Mouse (Mus musculus) olfactory bulb, adult 2 months (tissue): ENCODE data around the gene Tmem108. TPM values are rescaled to one million over a fixed set of nuclear protein-coding genes. Genes with fewer than 3 reads are reported as not detected.

ENCODE experiments used
- H3K27ac ChIP-seq: fragments of 200-500 bp; 2 replicates; pipeline ENCODE4 v1.5.1; 2012; ENCODE audit warnings: low read depth, low read length; ENCODE audit not compliant: insufficient read depth
- H3K4me1 ChIP-seq: fragments of 200-500 bp; 2 replicates; pipeline ENCODE4 v1.6.1; 2012; ENCODE audit warnings: low read length; ENCODE audit not compliant: control insufficient read depth, insufficient read depth
- H3K4me3 ChIP-seq: fragments of 200-500 bp; 2 replicates; pipeline ENCODE4 v1.5.1; 2012; ENCODE audit warnings: mild to moderate bottlenecking, low read depth, low read length, moderate library complexity; ENCODE audit not compliant: insufficient read depth
- CTCF ChIP-seq: fragments of 200-500 bp; IDR thresholded peaks from 2 replicates; pipeline ENCODE4 v1.5.1; 2012; ENCODE audit warnings: low read depth, mild to moderate bottlenecking, low read length, moderate library complexity; ENCODE audit not compliant: insufficient read depth
- POLR2A ChIP-seq: fragments of 200-500 bp; IDR thresholded peaks from 2 replicates; pipeline ENCODE4 v1.6.1; 2012; ENCODE audit warnings: mild to moderate bottlenecking, low read depth, low read length, moderate library complexity; ENCODE audit not compliant: insufficient read depth
- WGBS: fragments of 180-500 bp; shearing (Covaris S2); methylation state at CpG from one replicate; pipeline ENCODE4 v1.1.7; 2018; 5-methylcytosine and 5-hydroxymethylcytosine counted together
- polyA plus RNA-seq: library from polyadenylated mRNA; stranded (reverse); fragments of >200 nt; gene quantifications from 2 replicates; pipeline ENCODE4 v1.2.4, GENCODE M21; 2012; ENCODE audit warnings: low replicate concordance; ENCODE audit not compliant: missing spikeins, insufficient read depth, insufficient read length

Gene Tmem108
- polyA plus RNA-seq, 1 experiment = not detected

DNA sequence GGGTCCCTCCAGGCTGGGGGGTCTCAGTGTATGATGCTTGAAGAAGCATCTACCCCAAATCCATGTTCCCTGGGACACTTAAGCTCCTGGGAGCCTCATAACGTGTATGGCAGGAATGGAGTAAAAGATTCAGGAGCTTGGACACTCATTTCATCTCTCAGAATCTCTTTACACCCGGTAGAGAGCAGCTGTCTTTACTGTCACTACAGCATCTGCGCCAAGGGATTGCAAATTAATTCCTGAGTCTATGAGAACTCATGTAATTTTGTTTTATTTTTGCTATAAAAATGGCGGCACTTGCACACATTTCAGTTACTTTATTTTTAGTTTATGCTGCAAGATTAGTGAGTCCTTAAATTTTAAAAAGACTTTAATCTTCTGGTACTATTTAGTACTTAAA, 22.6 kb downstream of the Tmem108 start:
- WGBS = 88% methylated on average over 4 of the region's 4 CpGs
- H3K4me1 ChIP-seq = peaks cover 4% of the 10 kb centered on the region; the same call in 1 of the 2 replicates
- no peak overlapping the region for H3K4me3 ChIP-seq
- no peak overlapping the region for H3K27ac ChIP-seq
- no peak for TF ChIP-seq POLR2A
- TF ChIP-seq CTCF = no peak

DNA sequence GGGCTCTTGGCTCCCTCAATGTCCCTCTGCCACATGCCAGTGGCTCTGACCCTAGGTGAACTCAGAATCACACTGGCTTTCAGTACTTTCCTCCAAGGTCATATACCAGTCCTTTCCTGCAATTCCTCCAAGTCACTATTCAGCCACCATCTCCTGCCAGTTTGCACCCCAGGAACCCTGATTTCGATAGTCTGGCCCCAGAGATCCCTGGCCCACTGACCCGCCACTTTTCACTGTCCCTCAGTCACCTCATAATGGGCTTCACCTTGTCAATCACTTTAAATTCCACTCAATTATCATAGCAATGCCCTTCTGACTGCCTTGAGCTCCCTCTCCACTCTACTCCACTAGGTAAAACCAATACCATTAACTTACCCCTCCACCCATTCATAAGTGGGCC, 31.9 kb downstream of the Tmem108 start:
- TF ChIP-seq CTCF = no peak
- TF ChIP-seq POLR2A = no peak
- 86% methylated on average over 2 of the region's 2 CpGs for WGBS
- Histone ChIP-seq H3K27ac (no peak overlapping the region), H3K4me1 (no peaks in the 10 kb centered on the region), H3K4me3 (no peak overlapping the region)

DNA sequence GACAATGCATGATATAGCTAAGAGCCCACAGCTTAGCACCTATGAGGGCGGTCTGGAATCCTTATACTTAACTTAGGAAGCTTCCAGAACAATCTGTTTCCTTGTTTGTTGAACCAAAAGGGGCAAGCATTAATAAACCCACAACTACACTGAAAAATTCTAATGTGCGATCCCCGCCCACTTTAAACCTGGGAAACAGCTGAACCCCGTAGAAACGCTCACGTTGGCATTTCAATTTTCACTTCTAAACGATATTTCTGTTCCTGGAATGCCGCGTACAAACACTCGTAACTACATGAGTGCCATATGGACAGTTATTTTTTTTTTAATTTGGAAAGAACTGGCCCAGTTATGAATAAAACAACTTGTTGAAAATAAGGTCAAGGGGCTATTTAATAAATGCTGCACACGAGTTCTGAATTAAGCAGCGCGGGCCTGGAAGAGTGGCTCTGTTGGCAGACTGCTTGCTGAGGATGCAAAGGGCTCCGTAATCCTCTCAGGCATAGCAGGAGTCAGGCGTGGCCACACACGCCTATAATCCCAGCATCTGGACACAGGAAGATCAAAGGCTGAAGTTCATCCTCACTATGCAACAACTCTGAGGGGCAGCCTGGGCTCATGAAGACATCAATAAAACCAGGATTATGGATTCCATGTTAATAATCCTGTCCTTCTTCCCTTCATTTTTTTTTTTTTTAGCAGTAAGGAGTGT, 34.7 kb downstream of the Tmem108 start:
- no peak overlapping the region for H3K27ac ChIP-seq
- TF ChIP-seq CTCF (no peak), POLR2A (no peak)
- 86% methylated on average over 16 of the region's 16 CpGs for WGBS
- H3K4me1 ChIP-seq = no peaks in the 10 kb centered on the region
- no peak overlapping the region for H3K4me3 ChIP-seq

DNA sequence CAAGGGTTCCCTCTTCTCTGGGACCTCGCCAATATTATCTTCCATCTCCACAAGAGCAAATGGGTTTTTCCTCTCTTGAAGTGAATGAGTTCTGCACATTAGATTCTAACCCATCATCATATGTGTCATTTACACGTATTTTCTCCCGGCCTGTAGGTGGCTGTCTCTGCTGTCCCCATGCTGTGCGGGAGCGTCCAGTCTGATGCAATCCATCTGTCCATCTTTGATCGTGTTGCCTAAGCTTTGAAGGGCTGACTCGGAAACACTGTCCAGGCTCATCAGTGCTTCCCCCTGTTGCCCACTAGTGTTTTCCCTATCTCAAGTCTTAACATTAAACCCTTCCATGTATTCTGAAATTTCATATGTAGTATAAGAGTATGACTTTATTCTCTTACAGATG, 36.1 kb downstream of the Tmem108 start:
- WGBS = 93% methylated on average over 7 of the region's 7 CpGs
- H3K27ac ChIP-seq = no peak overlapping the region
- TF ChIP-seq CTCF (no peak), POLR2A (no peak)
- no peak overlapping the region for H3K4me3 ChIP-seq
- H3K4me1 ChIP-seq = peaks cover 3% of the 10 kb centered on the region; the same call in 1 of the 2 replicates

DNA sequence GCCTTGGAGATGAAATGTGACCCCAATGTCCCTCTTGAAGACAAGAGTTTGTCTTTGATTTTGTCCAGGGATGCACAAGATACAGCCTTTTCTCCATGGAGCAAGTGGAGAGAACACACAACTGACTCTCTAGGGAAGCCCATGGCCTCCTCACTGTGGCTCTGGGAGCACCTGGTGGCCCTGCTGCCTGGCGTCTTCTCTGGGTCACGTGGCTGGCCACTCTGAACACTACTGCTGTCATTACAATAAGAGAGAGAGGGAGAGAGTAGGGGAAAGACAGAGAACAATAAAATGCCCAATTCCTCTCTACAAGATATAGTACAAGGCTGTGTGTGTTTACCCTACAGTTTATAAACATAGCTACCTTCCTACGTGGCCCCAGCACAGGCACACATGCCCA, 40.2 kb downstream of the Tmem108 start:
- 74% methylated on average over 3 of the region's 3 CpGs for whole genome bisulfite sequencing

DNA sequence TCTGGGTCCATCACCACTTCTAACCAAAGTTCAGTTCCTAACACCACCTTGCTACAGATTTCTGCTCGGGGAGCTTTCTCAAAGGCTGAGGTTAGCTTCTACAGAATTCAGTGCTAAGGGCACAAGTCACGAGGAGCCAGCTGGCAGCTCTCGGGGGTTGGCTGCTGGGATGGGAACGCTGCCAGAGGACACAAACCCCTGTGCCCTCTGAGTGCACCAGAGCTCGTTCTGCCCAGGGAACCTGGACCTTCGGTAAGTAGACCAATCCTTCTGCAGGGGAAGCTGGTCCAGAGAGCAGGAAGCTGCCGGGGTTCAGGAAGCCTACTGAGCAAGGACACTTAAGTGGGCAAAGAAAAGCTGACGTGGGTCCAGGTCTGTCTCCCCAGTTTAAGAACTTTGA, 40.6 kb downstream of the Tmem108 start:
- WGBS = 65% methylated on average over 8 of the region's 8 CpGs
- no peak overlapping the region for H3K27ac ChIP-seq
- no peak for TF ChIP-seq POLR2A
- TF ChIP-seq CTCF = no peak
- no peak overlapping the region for H3K4me3 ChIP-seq
- peaks cover 3% of the 10 kb centered on the region; the same call in 1 of the 2 replicates for H3K4me1 ChIP-seq

More for the DNA sequence above, 40.2 kb downstream of the Tmem108 start:
- Histone ChIP-seq H3K27ac (no peak overlapping the region), H3K4me1 (peaks cover 3% of the 10 kb centered on the region; the same call in 1 of the 2 replicates), H3K4me3 (no peak overlapping the region)
- TF ChIP-seq CTCF = no peak
- no peak for TF ChIP-seq POLR2A

DNA sequence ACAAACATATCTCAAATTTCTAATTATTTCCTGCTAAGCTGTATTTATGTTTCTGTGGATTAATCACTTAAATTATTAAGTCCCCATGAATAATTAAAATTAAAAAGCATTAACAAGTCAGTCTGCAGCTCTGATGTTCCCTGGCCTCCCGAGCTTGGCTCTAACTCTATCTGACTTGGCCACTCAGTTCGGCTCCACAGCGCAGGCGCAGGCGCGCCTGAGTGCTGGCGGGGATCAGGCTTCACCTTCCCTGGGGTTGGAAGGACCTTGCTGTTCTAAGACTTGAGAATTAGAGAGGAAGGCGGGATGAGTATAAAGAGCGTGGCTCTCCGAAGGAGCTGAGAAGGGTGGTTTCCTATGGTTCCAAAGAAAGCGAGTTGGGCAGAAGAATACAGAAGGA, 41.6 kb downstream of the Tmem108 start:
- Histone ChIP-seq H3K4me1 (peaks cover 3% of the 10 kb centered on the region; the same call in 1 of the 2 replicates), H3K27ac (no peak overlapping the region), H3K4me3 (no peak overlapping the region)
- 90% methylated on average over 11 of the region's 11 CpGs for WGBS
- no peak for TF ChIP-seq CTCF
- TF ChIP-seq POLR2A = no peak

DNA sequence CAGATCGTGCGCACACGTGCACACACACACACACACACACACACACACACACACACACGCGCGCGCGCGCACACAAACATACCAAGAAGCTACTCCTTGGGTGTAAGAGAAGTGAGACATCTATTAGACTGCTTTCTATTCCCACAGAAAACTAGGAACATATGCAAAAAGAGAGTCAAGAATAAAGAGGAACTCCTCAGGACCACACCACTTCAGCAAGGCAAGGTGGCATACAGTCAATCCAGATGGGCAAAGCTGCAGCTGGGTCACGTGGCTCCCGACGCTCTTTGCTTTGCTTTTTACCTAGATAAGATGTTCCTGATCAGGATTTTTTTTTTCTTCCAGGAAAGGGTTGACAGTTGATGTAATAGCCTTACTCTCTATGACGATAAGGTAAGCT, 45.6 kb downstream of the Tmem108 start:
- TF ChIP-seq POLR2A = no peak
- 95% methylated on average over 13 of the region's 13 CpGs for WGBS
- Histone ChIP-seq H3K4me3 (no peak overlapping the region), H3K4me1 (peaks cover under 1% of the 10 kb centered on the region; the same call in 1 of the 2 replicates), H3K27ac (no peak overlapping the region)

DNA sequence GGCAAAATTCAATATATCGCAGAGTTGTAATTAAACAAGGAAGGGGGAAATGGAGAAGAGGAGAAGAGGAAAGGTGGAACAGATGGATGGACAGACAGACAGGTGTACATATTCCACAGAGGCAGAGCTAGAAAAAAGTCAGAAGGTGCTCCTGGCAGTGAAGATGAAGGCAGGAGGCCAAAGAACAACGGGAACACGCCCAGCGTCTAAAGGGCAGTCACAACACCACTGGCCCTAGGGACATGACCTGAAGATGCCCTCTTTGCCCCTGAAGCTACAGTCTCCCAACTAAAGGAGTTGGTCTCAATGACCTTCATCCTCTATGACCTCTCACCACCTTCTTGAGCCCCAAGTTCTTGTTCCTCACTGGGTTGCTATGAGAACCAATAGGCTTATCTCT, 46.3 kb downstream of the Tmem108 start:
- TF ChIP-seq POLR2A = no peak

More for the DNA sequence above, 46.3 kb downstream of the Tmem108 start:
- Histone ChIP-seq H3K27ac (no peak overlapping the region), H3K4me1 (no peaks in the 10 kb centered on the region), H3K4me3 (no peak overlapping the region)
- WGBS = 98% methylated on average over 4 of the region's 4 CpGs
